Mouse (Mus musculus) cortical plate, adult 2 months (tissue): ENCODE measurements around the gene Abcc12. TPM values are rescaled to one million over a fixed set of nuclear protein-coding genes. Genes with fewer than 3 reads are reported as not detected.

Source experiments
- H3K27ac ChIP-seq: fragments of 200-500 bp; 2 replicates; pipeline ENCODE4 v1.5.1; 2012; ENCODE audit warnings: low read length, control low read depth, inconsistent platforms; ENCODE audit not compliant: insufficient read depth
- H3K4me1 ChIP-seq: fragments of 200-500 bp; 2 replicates; pipeline ENCODE4 v1.6.1; 2011; ENCODE audit warnings: low read length; ENCODE audit not compliant: control insufficient read depth, insufficient read depth
- H3K4me3 ChIP-seq: fragments of 200-500 bp; 2 replicates; pipeline ENCODE4 v1.5.1; 2011; ENCODE audit warnings: mild to moderate bottlenecking, low read length, control low read depth; ENCODE audit not compliant: insufficient read depth
- CTCF ChIP-seq: fragments of 200-500 bp; IDR thresholded peaks from 2 replicates; pipeline ENCODE4 v1.5.1; 2011; ENCODE audit warnings: mild to moderate bottlenecking, control low read depth, low read length; ENCODE audit not compliant: insufficient read depth; ENCODE audit errors: extremely low read depth
- POLR2A ChIP-seq: fragments of 200-500 bp; IDR thresholded peaks from 2 replicates; pipeline ENCODE4 v1.6.1; 2011; ENCODE audit warnings: mild to moderate bottlenecking, low read length, control low read depth; ENCODE audit not compliant: insufficient read depth; ENCODE audit errors: extremely low read depth
- polyA plus RNA-seq: library from polyadenylated mRNA; depleted of rRNA; stranded (reverse); fragments of >200 nt; gene quantifications from 2 replicates; pipeline ENCODE4 v1.2.3, GENCODE M21; 2012

Abcc12 gene
- polyA plus RNA-seq, 1 experiment, result 0.65 TPM

GRCm38 (mm10) chr8:86527336-86528029, 53.0 kb downstream of the Abcc12 start:
- H3K27ac ChIP-seq, result no peak overlapping the region
- H3K4me3 ChIP-seq, result no peak overlapping the region
- no peaks in the 10 kb centered on the region; the same call in 1 of the 2 replicates for H3K4me1 ChIP-seq
- TF ChIP-seq POLR2A (no peak), CTCF (no peak)

GRCm38 (mm10) chr8:86526808-86527207, 53.7 kb downstream of the Abcc12 start:
- Histone ChIP-seq H3K4me3 (no peak overlapping the region), H3K4me1 (no peaks in the 10 kb centered on the region; the same call in 1 of the 2 replicates), H3K27ac (no peak overlapping the region)
- TF ChIP-seq POLR2A (no peak), CTCF (no peak)

- Histone ChIP-seq H3K4me1 (no peaks in the 10 kb centered on the region), H3K4me3 (no peak overlapping the region), H3K27ac (no peak overlapping the region)
- TF ChIP-seq CTCF (no peak), POLR2A (no peak)
Measured at GRCm38 (mm10) chr8:86514203-86514602, 66.3 kb downstream of the Abcc12 start.

- Histone ChIP-seq H3K27ac (no peak overlapping the region), H3K4me1 (no peaks in the 10 kb centered on the region), H3K4me3 (no peak overlapping the region)
- no peak for TF ChIP-seq POLR2A
- no peak for TF ChIP-seq CTCF
Measured at GRCm38 (mm10) chr8:86512886-86513285, 67.6 kb downstream of the Abcc12 start.

GRCm38 (mm10) chr8:86512131-86512792, 68.2 kb downstream of the Abcc12 start:
- H3K4me1 ChIP-seq, result no peaks in the 10 kb centered on the region
- no peak overlapping the region for H3K4me3 ChIP-seq
- TF ChIP-seq CTCF (no peak), POLR2A (no peak)
- H3K27ac ChIP-seq, result no peak overlapping the region

- Histone ChIP-seq H3K4me1 (no peaks in the 10 kb centered on the region), H3K27ac (no peak overlapping the region), H3K4me3 (no peak overlapping the region)
- TF ChIP-seq CTCF (no peak), POLR2A (no peak)
Measured at GRCm38 (mm10) chr8:86501341-86501740, 79.1 kb downstream of the Abcc12 start.

GRCm38 (mm10) chr8:86495056-86495455, 85.4 kb downstream of the Abcc12 start:
- H3K4me3 ChIP-seq, result no peak overlapping the region
- no peak for TF ChIP-seq CTCF
- no peak for TF ChIP-seq POLR2A
- no peaks in the 10 kb centered on the region for H3K4me1 ChIP-seq
- H3K27ac ChIP-seq, result no peak overlapping the region

- Histone ChIP-seq H3K27ac (no peak overlapping the region), H3K4me1 (no peaks in the 10 kb centered on the region), H3K4me3 (no peak overlapping the region)
- TF ChIP-seq POLR2A (no peak), CTCF (no peak)
Measured at GRCm38 (mm10) chr8:86493841-86494240, 86.6 kb downstream of the Abcc12 start.

- H3K4me3 ChIP-seq, result no peak overlapping the region
- no peak overlapping the region for H3K27ac ChIP-seq
- no peaks in the 10 kb centered on the region for H3K4me1 ChIP-seq
- TF ChIP-seq POLR2A, result no peak
- TF ChIP-seq CTCF, result no peak
Measured at GRCm38 (mm10) chr8:86485411-86485810, 95.1 kb downstream of the Abcc12 start.

GRCm38 (mm10) chr8:86484244-86484643, 96.2 kb downstream of the Abcc12 start:
- TF ChIP-seq POLR2A (no peak), CTCF (no peak)
- Histone ChIP-seq H3K4me1 (no peaks in the 10 kb centered on the region), H3K4me3 (no peak overlapping the region), H3K27ac (no peak overlapping the region)

GRCm38 (mm10) chr8:86482116-86482515, 98.4 kb downstream of the Abcc12 start:
- no peak for TF ChIP-seq CTCF
- no peak for TF ChIP-seq POLR2A
- Histone ChIP-seq H3K4me3 (no peak overlapping the region), H3K27ac (no peak overlapping the region), H3K4me1 (no peaks in the 10 kb centered on the region)
